Mouse (Mus musculus): ENCODE results near the gene Atp1a3. TPM values are rescaled to one million over a fixed set of nuclear protein-coding genes. Genes with fewer than 3 reads are reported as not detected.

Atp1a3 gene
- polyA plus RNA-seq, 1 experiment from 2014 or later = 0.50 TPM

DNA sequence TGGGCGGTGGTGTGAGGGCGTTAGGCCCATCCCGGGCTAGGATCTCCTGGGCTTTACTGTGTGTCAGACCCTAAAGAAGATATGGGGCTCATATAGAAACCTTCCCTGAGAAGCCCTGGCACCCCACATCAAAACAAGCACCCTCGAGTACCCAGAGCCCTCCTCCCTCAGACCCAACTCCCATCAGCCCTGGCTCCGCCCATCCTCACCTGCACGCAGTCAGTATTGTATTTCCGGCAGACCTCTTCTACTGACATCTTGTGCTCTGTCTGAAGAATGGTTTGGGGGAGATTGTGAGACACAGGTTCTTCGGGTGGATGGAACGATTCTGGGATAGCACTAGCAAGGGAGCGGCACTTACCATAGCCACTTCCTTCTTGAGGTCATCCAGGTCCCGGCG lies 5.0 kb downstream of the Atp1a3 start:
- Histone ChIP-seq H3K36me3 (no peaks in the 10 kb centered on the region), H3K4me1 (0 out of 2 replicates have a peak, but pooled peaks cover 4% of the 10 kb centered on the region), H3K27ac (no peak overlapping the region), H3K9ac (no peak overlapping the region), H3K9me3 (replicated peaks) (no peaks in the 10 kb centered on the region), H3K27me3 (replicated peaks) (peaks cover 36% of the 10 kb centered on the region), H3K4me2 (no peak overlapping the region), H3K4me3 (no peak overlapping the region)
- 44% methylated on average over 12 of the region's 12 CpGs for WGBS (ENCODE audit: insufficient replicate concordance)
- ATAC-seq = no peak

GRCm38 (mm10) chr7:25000211-25000610 lies 5.5 kb downstream of the Atp1a3 start:
- Histone ChIP-seq H3K36me3 (no peaks in the 10 kb centered on the region), H3K27ac (no peak overlapping the region), H3K4me3 (no peak overlapping the region), H3K9me3 (replicated peaks) (no peaks in the 10 kb centered on the region), H3K4me1 (no peaks in the 10 kb centered on the region), H3K4me2 (no peak overlapping the region), H3K9ac (no peak overlapping the region), H3K27me3 (replicated peaks) (peaks cover 31% of the 10 kb centered on the region)
- no peak for ATAC-seq
- WGBS (ENCODE audit: insufficient replicate concordance) = 49% methylated on average over 7 of the region's 7 CpGs

GRCm38 (mm10) chr7:24993081-24993480 lies 12.7 kb downstream of the Atp1a3 start:
- 55% methylated on average over 6 of the region's 6 CpGs for WGBS (ENCODE audit: insufficient replicate concordance)

DNA sequence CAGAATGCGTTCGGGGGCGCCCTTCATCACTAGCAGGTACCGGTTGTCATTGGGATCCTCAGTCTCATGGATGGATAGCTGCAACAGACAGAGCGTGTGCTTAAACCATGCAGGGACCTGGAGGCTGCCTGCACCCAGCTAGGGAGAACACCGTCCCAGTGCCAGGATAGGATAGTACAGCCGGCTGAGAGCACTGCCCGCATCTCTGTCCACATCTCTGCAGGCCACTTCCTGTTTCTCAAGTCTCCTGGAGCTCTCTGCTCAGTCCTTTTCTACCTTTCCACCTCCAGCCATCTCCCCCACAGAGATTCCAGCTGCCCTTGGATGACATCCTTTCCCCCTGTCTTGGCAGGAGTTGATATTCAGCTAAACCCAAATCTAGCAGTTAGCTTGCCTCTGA lies 15.3 kb downstream of the Atp1a3 start:
- Histone ChIP-seq H3K4me3 (no peak overlapping the region), H3K27me3 (replicated peaks) (peaks cover 24% of the 10 kb centered on the region), H3K4me1 (no peaks in the 10 kb centered on the region), H3K9me3 (replicated peaks) (no peaks in the 10 kb centered on the region), H3K9ac (no peak overlapping the region), H3K27ac (no peak overlapping the region), H3K4me2 (no peak overlapping the region), H3K36me3 (no peaks in the 10 kb centered on the region)
- WGBS (ENCODE audit: insufficient replicate concordance) = 69% methylated on average over 8 of the region's 8 CpGs
- no peak for ATAC-seq

More at GRCm38 (mm10) chr7:24993081-24993480, 12.7 kb downstream of the Atp1a3 start:
- no peaks in the 10 kb centered on the region for H3K36me3 ChIP-seq
- no peak overlapping the region for H3K9ac ChIP-seq
- H3K4me3 ChIP-seq = no peak overlapping the region
- peaks cover 24% of the 10 kb centered on the region for H3K27me3 ChIP-seq (replicated peaks)
- no peak overlapping the region for H3K27ac ChIP-seq
- H3K4me2 ChIP-seq = no peak overlapping the region
- no peak for ATAC-seq
- no peaks in the 10 kb centered on the region for H3K9me3 ChIP-seq (replicated peaks)
- H3K4me1 ChIP-seq = no peaks in the 10 kb centered on the region

GRCm38 (mm10) chr7:24987941-24988340 lies 17.8 kb downstream of the Atp1a3 start:
- Histone ChIP-seq H3K4me2 (no peak overlapping the region), H3K27ac (no peak overlapping the region), H3K4me1 (no peaks in the 10 kb centered on the region), H3K4me3 (no peak overlapping the region), H3K9ac (no peak overlapping the region), H3K27me3 (replicated peaks) (peaks cover 9% of the 10 kb centered on the region), H3K36me3 (no peaks in the 10 kb centered on the region), H3K9me3 (replicated peaks) (no peaks in the 10 kb centered on the region)
- WGBS (ENCODE audit: insufficient replicate concordance) = 51% methylated on average over 14 of the region's 14 CpGs
- ATAC-seq = no peak

DNA sequence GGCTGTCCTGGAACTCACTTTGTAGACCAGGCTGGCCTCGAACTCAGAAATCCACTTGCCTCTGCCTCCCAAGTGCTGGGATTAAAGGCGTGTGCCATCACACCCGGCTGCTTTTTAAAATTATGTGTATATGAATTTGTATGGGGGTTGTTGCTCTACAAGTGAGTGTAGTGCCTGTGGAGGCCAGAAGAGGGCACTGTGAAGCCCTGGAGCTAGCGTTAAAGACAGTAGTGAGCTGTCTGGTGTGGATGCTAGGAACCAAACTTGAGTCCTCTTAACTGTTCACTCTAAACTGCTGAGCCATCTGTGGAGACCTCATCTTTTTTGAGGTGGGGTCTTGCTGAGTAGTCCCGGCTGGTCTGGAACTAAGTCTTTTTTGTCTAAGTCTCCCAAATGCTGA lies 20.0 kb downstream of the Atp1a3 start:
- 52% methylated on average over 5 of the region's 5 CpGs for WGBS (ENCODE audit: insufficient replicate concordance)
- Histone ChIP-seq H3K4me3 (no peak overlapping the region), H3K4me1 (no peaks in the 10 kb centered on the region), H3K9ac (no peak overlapping the region), H3K4me2 (no peak overlapping the region), H3K27ac (no peak overlapping the region), H3K27me3 (replicated peaks) (peaks cover 2% of the 10 kb centered on the region; the same call in 1 of the 2 replicates), H3K36me3 (no peaks in the 10 kb centered on the region), H3K9me3 (replicated peaks) (no peaks in the 10 kb centered on the region)
- no peak for ATAC-seq

- no peaks in the 10 kb centered on the region for H3K36me3 ChIP-seq
- H3K27ac ChIP-seq = no peak overlapping the region
- H3K9ac ChIP-seq = no peak overlapping the region
- no peak overlapping the region for H3K4me2 ChIP-seq
- 63% methylated on average over 2 of the region's 2 CpGs for WGBS (ENCODE audit: insufficient replicate concordance)
- peaks cover 8% of the 10 kb centered on the region; the same call in 1 of the 2 replicates for H3K27me3 ChIP-seq (replicated peaks)
- H3K9me3 ChIP-seq (replicated peaks) = no peaks in the 10 kb centered on the region
- H3K4me1 ChIP-seq = no peaks in the 10 kb centered on the region
- no peak overlapping the region for H3K4me3 ChIP-seq
- no peak for ATAC-seq
These were observed 21.5 kb downstream of the Atp1a3 start for GRCm38 (mm10) chr7:24984307-24984706.

DNA sequence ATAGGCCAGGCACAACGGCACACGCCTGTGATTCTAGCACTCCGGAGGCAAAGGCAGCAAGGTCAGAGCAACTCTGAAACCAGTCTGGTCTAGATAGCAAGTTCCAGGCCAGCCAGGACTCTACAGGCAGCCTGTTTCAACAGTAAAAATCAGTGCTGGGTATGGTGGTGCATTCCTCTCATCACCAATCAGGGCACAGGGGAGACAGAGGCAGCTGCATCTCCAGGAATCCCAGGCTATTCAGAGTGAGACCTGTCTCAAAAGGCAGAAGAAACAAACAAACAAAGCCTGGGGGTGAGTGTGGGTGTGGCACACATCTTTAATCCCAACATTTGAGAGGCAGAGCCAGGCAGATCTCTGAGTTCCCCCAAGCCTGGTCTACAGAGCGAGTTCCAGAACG lies 22.4 kb downstream of the Atp1a3 start:
- 70% methylated on average over 5 of the region's 5 CpGs for WGBS (ENCODE audit: insufficient replicate concordance)
- Histone ChIP-seq H3K4me2 (no peak overlapping the region), H3K27me3 (replicated peaks) (peaks cover 13% of the 10 kb centered on the region; the same call in 1 of the 2 replicates), H3K4me1 (no peaks in the 10 kb centered on the region), H3K9me3 (replicated peaks) (no peaks in the 10 kb centered on the region), H3K36me3 (no peaks in the 10 kb centered on the region), H3K4me3 (no peak overlapping the region), H3K9ac (no peak overlapping the region), H3K27ac (no peak overlapping the region)
- ATAC-seq = no peak

- H3K4me3 ChIP-seq = no peak overlapping the region
- no peaks in the 10 kb centered on the region for H3K36me3 ChIP-seq
- H3K4me1 ChIP-seq = no peaks in the 10 kb centered on the region
- no peak overlapping the region for H3K27ac ChIP-seq
- no peak overlapping the region for H3K9ac ChIP-seq
- whole genome bisulfite sequencing (ENCODE audit: insufficient replicate concordance) = 70% methylated on average over 7 of the region's 7 CpGs
- H3K27me3 ChIP-seq (replicated peaks) = peaks cover 13% of the 10 kb centered on the region; the same call in 1 of the 2 replicates
- no peak overlapping the region for H3K4me2 ChIP-seq
- no peaks in the 10 kb centered on the region for H3K9me3 ChIP-seq (replicated peaks)
- no peak for ATAC-seq
These were observed 25.3 kb downstream of the Atp1a3 start for GRCm38 (mm10) chr7:24980439-24980838.

- Histone ChIP-seq H3K9ac (no peak overlapping the region), H3K27me3 (replicated peaks) (peaks cover 13% of the 10 kb centered on the region; the same call in 1 of the 2 replicates), H3K27ac (no peak overlapping the region), H3K4me2 (no peak overlapping the region), H3K4me3 (no peak overlapping the region), H3K9me3 (replicated peaks) (no peaks in the 10 kb centered on the region), H3K36me3 (no peaks in the 10 kb centered on the region), H3K4me1 (peaks cover 5% of the 10 kb centered on the region)
- no peak for ATAC-seq
- 20% methylated on average over 7 of the region's 7 CpGs for WGBS (ENCODE audit: insufficient replicate concordance)
These were observed 27.0 kb downstream of the Atp1a3 start for GRCm38 (mm10) chr7:24978781-24979180.

DNA sequence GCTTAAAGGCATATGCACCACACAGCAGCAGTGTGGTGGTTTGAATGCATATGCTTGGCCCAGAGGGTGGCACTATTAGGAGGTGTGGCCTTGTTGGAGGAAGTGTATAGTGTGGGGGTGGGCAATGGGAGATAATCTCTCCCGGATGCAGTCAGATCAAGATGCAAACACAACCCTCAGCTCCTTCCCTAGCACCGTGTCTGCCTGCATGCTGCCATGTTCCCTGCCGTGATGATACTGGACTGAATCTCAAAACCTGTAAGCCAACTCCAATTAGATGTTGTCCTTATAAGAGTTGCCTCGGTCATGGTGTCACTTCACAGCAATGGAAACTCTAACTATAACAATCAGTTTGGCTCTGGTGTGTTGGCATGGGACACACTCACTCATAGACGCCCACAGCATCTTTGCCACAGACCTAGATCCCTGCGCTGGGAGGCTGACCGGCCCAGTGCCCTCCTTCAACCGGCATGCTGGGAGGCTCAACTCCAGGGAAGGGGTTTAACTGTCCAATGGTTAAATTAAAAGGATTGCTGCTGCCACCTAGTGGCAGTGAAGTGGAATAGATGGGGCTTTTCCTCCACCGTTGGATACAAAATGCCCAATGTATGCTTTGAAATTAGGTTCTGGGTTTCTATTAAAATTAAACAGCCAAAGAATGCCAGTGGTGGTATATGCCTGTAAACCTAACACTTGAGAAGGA lies 30.7 kb downstream of the Atp1a3 start:
- H3K27ac ChIP-seq = no peak overlapping the region
- peaks cover 21% of the 10 kb centered on the region for H3K4me1 ChIP-seq
- no peak overlapping the region for H3K4me3 ChIP-seq
- H3K4me2 ChIP-seq = peak overlapping the region; percentile 31
- H3K9me3 ChIP-seq (replicated peaks) = no peaks in the 10 kb centered on the region
- no peak overlapping the region for H3K9ac ChIP-seq
- H3K27me3 ChIP-seq (replicated peaks) = 0 out of 2 replicates have a peak, but pooled peaks cover 5% of the 10 kb centered on the region
- WGBS (ENCODE audit: insufficient replicate concordance) = 16% methylated on average over 9 of the region's 9 CpGs
- no peak for ATAC-seq
- H3K36me3 ChIP-seq = peaks cover 2% of the 10 kb centered on the region; the same call in 1 of the 2 replicates

- 0 out of 2 replicates have a peak, but pooled peaks cover 3% of the 10 kb centered on the region for H3K27me3 ChIP-seq (replicated peaks)
- no peak overlapping the region for H3K4me2 ChIP-seq
- peaks cover 21% of the 10 kb centered on the region for H3K4me1 ChIP-seq
- H3K9me3 ChIP-seq (replicated peaks) = no peaks in the 10 kb centered on the region
- H3K27ac ChIP-seq = no peak overlapping the region
- 73% methylated on average over 5 of the region's 5 CpGs for WGBS (ENCODE audit: insufficient replicate concordance)
- no peak overlapping the region for H3K4me3 ChIP-seq
- no peak for ATAC-seq
- H3K9ac ChIP-seq = no peak overlapping the region
- peaks cover 11% of the 10 kb centered on the region; the same call in 1 of the 2 replicates for H3K36me3 ChIP-seq
These were observed 31.9 kb downstream of the Atp1a3 start for GRCm38 (mm10) chr7:24973902-24974301.

Measured in liver, embryonic 12.5 days (tissue).